ENCODE assay signal across 25 mouse cellular contexts in the genomic region with DNA sequence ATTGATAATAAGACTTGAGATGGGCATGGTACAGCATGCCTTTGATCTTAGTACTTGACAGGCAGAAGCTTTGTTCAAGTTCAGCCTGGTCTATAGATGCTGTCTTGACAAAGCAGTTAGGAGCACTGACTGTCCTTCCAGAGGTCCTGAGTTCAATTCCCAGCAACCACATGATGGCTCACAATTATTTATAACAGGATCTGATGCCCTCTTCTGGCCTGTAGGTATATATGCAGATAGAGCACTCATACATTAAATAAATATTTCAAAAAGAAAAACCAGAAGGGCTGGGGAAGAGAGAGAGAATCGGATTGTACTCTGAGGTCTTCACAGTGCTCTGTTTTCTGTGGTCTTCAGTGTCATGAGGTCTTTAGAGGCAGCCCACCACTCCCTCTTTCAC. TPM values are rescaled to one million over a fixed set of nuclear protein-coding genes. Genes with fewer than 3 reads are reported as not detected.
DNase-seq lines count a peak whose midpoint lies in the region; ATAC-seq and TF ChIP-seq lines count a peak whose summit lies in the region.
"Had no signal": no experiment of that assay in that cellular context is flagged by ENCODE, and none has a peak within 500 bp of the region (broad histone marks: within the 10 kb centered on the region; RNA-seq: fewer than 3 reads in every experiment).

No protein-coding gene starts in this region.

- H3K4me1 ChIP-seq in kidney, postnatal 0 days (replicated peaks; ENCODE audit: insufficient read depth, low read length): peaks cover 11% of the 10 kb centered on the region; the same call in 1 of the 2 replicates
- peaks cover 23% of the 10 kb centered on the region for H3K4me1 ChIP-seq in liver, postnatal 0 days (ENCODE audit: insufficient read depth)

- WGBS in kidney, postnatal 0 days: 77% methylated on average over 1 of the region's 1 CpGs
- 65% methylated on average over 1 of the region's 1 CpGs for WGBS in liver, postnatal 0 days (ENCODE audit: insufficient replicate concordance)

- TF ChIP-seq EP300 in liver, postnatal 0 days (IDR thresholded peaks at IDR 0.05; ENCODE audit: low read depth): no peak

- H3K9ac ChIP-seq in kidney, postnatal 0 days (ENCODE audit: low read depth, low read length): no peak overlapping the region
- H3K9ac ChIP-seq in liver, postnatal 0 days (replicated peaks): no peak overlapping the region
- H3K9ac ChIP-seq: hindbrain, embryonic 15.5 days; midbrain, embryonic 12.5 days; neural tube, embryonic 15.5 days had no signal

- peaks cover 13% of the 10 kb centered on the region for H3K36me3 ChIP-seq in kidney, postnatal 0 days (ENCODE audit: insufficient read depth, low read length)
- H3K36me3 ChIP-seq in liver, postnatal 0 days (replicated peaks; ENCODE audit: insufficient read depth, low read length): peaks cover 17% of the 10 kb centered on the region

- H3K27ac ChIP-seq in kidney, postnatal 0 days: no peak overlapping the region
- H3K27ac ChIP-seq in liver, postnatal 0 days (ENCODE audit: low read depth): no peak overlapping the region
- H3K27ac ChIP-seq: hindbrain, embryonic 10.5 days; hindbrain, embryonic 15.5 days; midbrain, embryonic 12.5 days; neural tube, embryonic 15.5 days had no signal

- no peak for ATAC-seq in kidney, postnatal 0 days (replicated peaks; ENCODE audit: low FRiP score, low read depth)
- no peak for ATAC-seq in liver, postnatal 0 days
- no peak for ATAC-seq in monocyte, adult 5-6 weeks (replicated peaks; ENCODE audit: insufficient number of reproducible peaks, low FRiP score, low TSS enrichment, poor library complexity, severe bottlenecking)
- ATAC-seq in cerebellum, adult (ENCODE audit: insufficient number of reproducible peaks, low FRiP score, low TSS enrichment): no peak
- ATAC-seq: forebrain, embryonic 16.5 days had no signal

- no peak overlapping the region for H3K4me2 ChIP-seq in kidney, postnatal 0 days (ENCODE audit: low read length)
- H3K4me2 ChIP-seq in liver, postnatal 0 days (ENCODE audit: low read depth, low read length): no peak overlapping the region
- H3K4me2 ChIP-seq: hindbrain, embryonic 15.5 days; midbrain, embryonic 12.5 days; neural tube, embryonic 15.5 days had no signal

- TF ChIP-seq CTCF in kidney, postnatal 0 days (IDR thresholded peaks at IDR 0.05; ENCODE audit: low read depth): peak; percentile 20; the same call in 1 of the 2 replicates
- peak; percentile 32; the same call in 1 of the 2 replicates for TF ChIP-seq CTCF in liver, postnatal 0 days (IDR thresholded peaks at IDR 0.05; ENCODE audit: low read depth)

- no peaks in the 10 kb centered on the region for H3K9me3 ChIP-seq in kidney, postnatal 0 days (replicated peaks; ENCODE audit: low read length)
- H3K9me3 ChIP-seq in liver, postnatal 0 days (ENCODE audit: low read length): no peaks in the 10 kb centered on the region
- H3K9me3 ChIP-seq: hindbrain, embryonic 10.5 days; hindbrain, embryonic 15.5 days; midbrain, embryonic 12.5 days; neural tube, embryonic 15.5 days had no signal

- no peaks in the 10 kb centered on the region for H3K27me3 ChIP-seq in kidney, postnatal 0 days (ENCODE audit: insufficient read depth, low read length)
- H3K27me3 ChIP-seq in liver, postnatal 0 days (ENCODE audit: insufficient read depth, low read length): no peaks in the 10 kb centered on the region

- no peak for DNase-seq in kidney, postnatal 0 days (ENCODE audit: low spot score)
- DNase-seq in kidney, postnatal 4 days: no peak
- no peak for DNase-seq in liver, postnatal 0 days
- DNase-seq in liver (no peak), 416B (ENCODE audit: low read depth) (peak; percentile 58)
- peak; percentile 48 for DNase-seq in induced T-regulatory cell, adult 2 months (ENCODE audit: low read depth)
- DNase-seq: adrenal gland, adult 2 months; adrenal gland, postnatal 36 days; gastrocnemius, postnatal 14 days; heart, postnatal 14 days; kidney, adult 8-10 months; kidney, postnatal 10 days; left cerebral cortex, postnatal 4 days; lung, adult 18-20 months; right cerebral cortex, postnatal 25 days; thymus, adult 18-20 months; thymus, postnatal 25 days had no signal

- no peak overlapping the region for H3K4me3 ChIP-seq in kidney, postnatal 0 days (replicated peaks; ENCODE audit: low read depth, low read length)
- H3K4me3 ChIP-seq in liver, postnatal 0 days (ENCODE audit: low read depth, low read length): no peak overlapping the region
- H3K4me3 ChIP-seq: erythroblast, embryonic 14.5 days; hindbrain, embryonic 10.5 days; hindbrain, embryonic 15.5 days; midbrain, embryonic 12.5 days; neural tube, embryonic 15.5 days had no signal

RNA-seq across cellular contexts. Expression of gene Rpl6, which starts 1.8 kb away (rescaled TPM):
- 655 and 681 TPM in 2 replicates for polyA plus RNA-seq in kidney, postnatal 0 days (2015; fragmentation: Nextera tagmentation; extraction: Ambion mirVana)
- 315 and 325 TPM in 2 replicates for polyA plus RNA-seq in liver, postnatal 0 days (2015; fragmentation: Nextera tagmentation; extraction: Ambion mirVana)
- 599 to 801 TPM (median 613 TPM) in 3 replicates for total RNA-seq in monocyte, adult 5-6 weeks (2017)

RNA-seq across cellular contexts. Expression of gene Ptpn11, which starts 11.3 kb away (rescaled TPM):
- 20.0 and 20.8 TPM in 2 replicates for polyA plus RNA-seq in kidney, postnatal 0 days (2015; fragmentation: Nextera tagmentation; extraction: Ambion mirVana)
- 9.6 and 10.6 TPM in 2 replicates for polyA plus RNA-seq in liver, postnatal 0 days (2015; fragmentation: Nextera tagmentation; extraction: Ambion mirVana)
- total RNA-seq in monocyte, adult 5-6 weeks (2017): 59.8 to 88.9 TPM (median 78.3 TPM) in 3 replicates

RNA-seq across cellular contexts. Expression of gene Hectd4, which starts 17.6 kb away (rescaled TPM):
- polyA plus RNA-seq in kidney, postnatal 0 days (2015; fragmentation: Nextera tagmentation; extraction: Ambion mirVana): 2.0 and 2.9 TPM in 2 replicates
- 3.3 and 3.6 TPM in 2 replicates for polyA plus RNA-seq in liver, postnatal 0 days (2015; fragmentation: Nextera tagmentation; extraction: Ambion mirVana)
- total RNA-seq in monocyte, adult 5-6 weeks (2017): 9.9 to 34.1 TPM (median 19.9 TPM) in 3 replicates

Comparison
In these comparisons a context has a peak if more than half of its experiments do, and no peak if none do; other contexts are left out.
1. DNase-seq: peak in 416B (single experiment) and induced T-regulatory cell, adult 2 months (single experiment); none in kidney, postnatal 0 days (single experiment), kidney, postnatal 4 days (0 of 2), liver, postnatal 0 days (single experiment) and liver (single experiment).